Mouse (Mus musculus) MEL (cell line): Measurements from ENCODE around the gene Gm49366. TPM values are rescaled to one million over a fixed set of nuclear protein-coding genes. Genes with fewer than 3 reads are reported as not detected.

Source experiments
- DNase-seq: peaks from one replicate; pipeline ENCODE4 v3.0.0; 2011; ENCODE audit warnings: low read depth, low spot score
- H3K27ac ChIP-seq: 2 replicates; pipeline ENCODE4 v1.5.1; 2012; ENCODE audit warnings: low read depth, mild to moderate bottlenecking, control low read depth, low read length, moderate library complexity; ENCODE audit not compliant: control insufficient read depth
- H3K27me3 ChIP-seq, 2 experiments: fragments of 150-350 bp in 1 of 2; sonication (generic) in 1 of 2; 2 replicates each; pipeline ENCODE4 v1.6.1; 2012; ENCODE audit warnings: low read length in 2 of 2, mild to moderate bottlenecking in 2 of 2, improper control_type of control experiment in 1 of 2, moderate library complexity in 1 of 2; ENCODE audit not compliant: insufficient read depth in 2 of 2, control insufficient read depth in 1 of 2
- H3K36me3 ChIP-seq, 2 experiments: 2 replicates each; pipeline ENCODE4 v1.6.1; 2012 to 2014; ENCODE audit warnings: low read length in 2 of 2, improper control_type of control experiment in 1 of 2, inconsistent platforms in 1 of 2, mild to moderate bottlenecking in 1 of 2; ENCODE audit not compliant: insufficient read depth in 2 of 2, control insufficient read depth in 1 of 2
- H3K4me1 ChIP-seq, 2 experiments: fragments of 150-350 bp in 1 of 2; sonication (generic) in 1 of 2; 2 replicates each; pipeline ENCODE4 v1.6.1; 2012; ENCODE audit warnings: low read length in 2 of 2, improper control_type of control experiment in 1 of 2, mild to moderate bottlenecking in 1 of 2; ENCODE audit not compliant: insufficient read depth in 2 of 2, control insufficient read depth in 1 of 2
- H3K4me3 ChIP-seq, 2 experiments: fragments of 150-350 bp in 1 of 2; sonication (generic) in 1 of 2; 2 replicates each; pipeline ENCODE4 v1.5.1; 2012; ENCODE audit warnings: low read depth in 2 of 2, low read length in 2 of 2, mild to moderate bottlenecking in 2 of 2, moderate library complexity in 2 of 2, control low read depth in 1 of 2, improper control_type of control experiment in 1 of 2; ENCODE audit not compliant: control insufficient read depth in 1 of 2, insufficient read depth in 1 of 2
- H3K79me2 ChIP-seq: 2 replicates; pipeline ENCODE4 v1.6.1; 2012; ENCODE audit warnings: mild to moderate bottlenecking, low read length, moderate library complexity; ENCODE audit not compliant: control insufficient read depth, poor library complexity, insufficient read depth
- H3K9ac ChIP-seq: 2 replicates; pipeline ENCODE4 v1.6.1; 2012; ENCODE audit warnings: low read depth, mild to moderate bottlenecking, control low read depth, low read length, moderate library complexity; ENCODE audit not compliant: control insufficient read depth, poor library complexity, severe bottlenecking
- H3K9me3 ChIP-seq: fragments of 150-350 bp; sonication (generic); replicated peaks from 2 replicates; pipeline ENCODE4 v1.6.1; 2012; ENCODE audit warnings: mild to moderate bottlenecking, low read length, improper control_type of control experiment, moderate library complexity; ENCODE audit not compliant: insufficient read depth
- BHLHE40 ChIP-seq: IDR thresholded peaks from 2 replicates; pipeline ENCODE4 v1.6.1; 2012; ENCODE audit warnings: low read depth, mild to moderate bottlenecking, inconsistent platforms, low read length, improper control_type of control experiment, borderline replicate concordance
- CTCF ChIP-seq, 3 experiments: IDR thresholded peaks in 2 of 3; conservative IDR thresholded peaks in 1 of 3; 2 replicates each; pipeline ENCODE4 v1.5.1; 2011 to 2012; ENCODE audit warnings: low read length in 3 of 3, low read depth in 2 of 3, mild to moderate bottlenecking in 2 of 3, improper control_type of control experiment in 1 of 3, inconsistent platforms in 1 of 3, mixed read lengths in 1 of 3, moderate library complexity in 1 of 3; ENCODE audit not compliant: control insufficient read depth in 1 of 3, insufficient read depth in 1 of 3, poor library complexity in 1 of 3, severe bottlenecking in 1 of 3
- E2F4 ChIP-seq: IDR thresholded peaks from 2 replicates; pipeline ENCODE4 v1.6.1; 2011; ENCODE audit warnings: low read depth, low read length, improper control_type of control experiment, borderline replicate concordance
- ETS1 ChIP-seq: IDR thresholded peaks from 2 replicates; pipeline ENCODE4 v1.6.1; 2012; ENCODE audit warnings: low read depth, mild to moderate bottlenecking, inconsistent platforms, low read length, improper control_type of control experiment, moderate library complexity
- HCFC1 ChIP-seq: IDR thresholded peaks from 2 replicates; pipeline ENCODE4 v1.6.1; 2012; ENCODE audit warnings: low read depth, mild to moderate bottlenecking, inconsistent platforms, low read length, improper control_type of control experiment, moderate library complexity
- JUND ChIP-seq: IDR thresholded peaks from 2 replicates; pipeline ENCODE4 v1.6.1; 2011; ENCODE audit warnings: low read depth, mild to moderate bottlenecking, improper control_type of control experiment, low read length
- KAT2A ChIP-seq: conservative IDR thresholded peaks from 2 replicates; pipeline ENCODE4 v1.6.1; 2012; ENCODE audit warnings: low read depth, low read length, improper control_type of control experiment, inconsistent platforms
- MAFK ChIP-seq: IDR thresholded peaks from 2 replicates; pipeline ENCODE4 v1.6.1; 2011; ENCODE audit warnings: low read depth, mild to moderate bottlenecking, low read length, improper control_type of control experiment, borderline replicate concordance
- MAZ ChIP-seq: IDR thresholded peaks from 2 replicates; pipeline ENCODE4 v1.6.1; 2012; ENCODE audit warnings: low read depth, mild to moderate bottlenecking, inconsistent platforms, low read length, improper control_type of control experiment
- MEF2A ChIP-seq: IDR thresholded peaks from 2 replicates; pipeline ENCODE4 v1.6.1; 2014; ENCODE audit warnings: low read depth, mild to moderate bottlenecking, inconsistent platforms, low read length, improper control_type of control experiment; ENCODE audit not compliant: poor library complexity, insufficient replicate concordance, severe bottlenecking; ENCODE audit errors: extremely low read depth
- MYB ChIP-seq: IDR thresholded peaks from 2 replicates; pipeline ENCODE4 v1.6.1; 2011; ENCODE audit warnings: mild to moderate bottlenecking, low read depth, low read length, improper control_type of control experiment
- MYC ChIP-seq: IDR thresholded peaks from 2 replicates; pipeline ENCODE4 v1.6.1; 2011; ENCODE audit warnings: low read depth, mild to moderate bottlenecking, low read length, improper control_type of control experiment, moderate library complexity
- NELFE ChIP-seq: IDR thresholded peaks from 2 replicates; pipeline ENCODE4 v1.6.1; 2011; ENCODE audit warnings: low read depth, low read length, improper control_type of control experiment
- NRF1 ChIP-seq: IDR thresholded peaks from 2 replicates; pipeline ENCODE4 v1.6.1; 2014; ENCODE audit warnings: low read depth, mild to moderate bottlenecking, inconsistent platforms, low read length, improper control_type of control experiment, moderate library complexity; ENCODE audit not compliant: poor library complexity, insufficient read depth, severe bottlenecking
- POLR2A ChIP-seq, 2 experiments: IDR thresholded peaks; 2 replicates each; pipeline ENCODE4 v1.6.1; 2011 to 2012; ENCODE audit warnings: low read length in 2 of 2, mild to moderate bottlenecking in 2 of 2, control low read depth in 1 of 2, improper control_type of control experiment in 1 of 2, low read depth in 1 of 2, moderate library complexity in 1 of 2; ENCODE audit not compliant: control insufficient read depth in 1 of 2, insufficient read depth in 1 of 2, poor library complexity in 1 of 2
- POLR2AphosphoS2 ChIP-seq: IDR thresholded peaks from 2 replicates; pipeline ENCODE4 v1.6.1; 2011; ENCODE audit warnings: low read length, improper control_type of control experiment
- RAD21 ChIP-seq: IDR thresholded peaks from 2 replicates; pipeline ENCODE4 v1.6.1; 2011; ENCODE audit warnings: mild to moderate bottlenecking, low read depth, low read length, improper control_type of control experiment
- SIN3A ChIP-seq: IDR thresholded peaks from 2 replicates; pipeline ENCODE4 v1.6.1; 2012; ENCODE audit warnings: low read length, improper control_type of control experiment, inconsistent platforms
- SMC3 ChIP-seq: IDR thresholded peaks from 2 replicates; pipeline ENCODE4 v1.6.1; 2011; ENCODE audit warnings: low read depth, low read length, improper control_type of control experiment
- USF2 ChIP-seq, 2 experiments: IDR thresholded peaks; 2 replicates each; pipeline ENCODE4 v1.6.1; 2011 to 2012; ENCODE audit warnings: improper control_type of control experiment in 2 of 2, low read length in 2 of 2, borderline replicate concordance in 1 of 2, inconsistent platforms in 1 of 2, low read depth in 1 of 2, mild to moderate bottlenecking in 1 of 2; ENCODE audit not compliant: insufficient read depth in 1 of 2
- ZC3H11A ChIP-seq: IDR thresholded peaks from 2 replicates; pipeline ENCODE4 v1.6.1; 2012; ENCODE audit warnings: low read depth, mild to moderate bottlenecking, inconsistent platforms, low read length, improper control_type of control experiment
- ZKSCAN1 ChIP-seq: IDR thresholded peaks from 2 replicates; pipeline ENCODE4 v1.6.1; 2012; ENCODE audit warnings: low read depth, mild to moderate bottlenecking, inconsistent platforms, low read length, improper control_type of control experiment, moderate library complexity
- ZMIZ1 ChIP-seq: IDR thresholded peaks from 2 replicates; pipeline ENCODE4 v1.6.1; 2012; ENCODE audit warnings: low read depth, mild to moderate bottlenecking, inconsistent platforms, low read length, improper control_type of control experiment, moderate library complexity
- ZNF384 ChIP-seq: IDR thresholded peaks from 2 replicates; pipeline ENCODE4 v1.6.1; 2012; ENCODE audit warnings: low read depth, mild to moderate bottlenecking, inconsistent platforms, low read length, improper control_type of control experiment
- polyA plus RNA-seq, 2 experiments: library from polyadenylated mRNA; stranded (reverse) in 1 of 2; unstranded in 1 of 2; fragments of >175 nt in 1 of 2; fragments of >200 nt in 1 of 2; gene quantifications; 2 replicates each; pipeline versions ENCODE4 v1.2.1 to v1.2.4; 2012; ENCODE audit warnings: low replicate concordance in 2 of 2, low read depth in 1 of 2; ENCODE audit not compliant: insufficient read length in 2 of 2, insufficient read depth in 1 of 2, missing spikeins in 1 of 2
- total RNA-seq: library from RNA; depleted of rRNA; stranded (reverse); fragments of 300-350 nt; gene quantifications from 2 replicates; pipeline ENCODE4 v1.2.3, GENCODE M21; 2012

Gene Gm49366
- total and polyA plus RNA-seq, 3 experiments = not detected

- no peak overlapping the region for H3K4me3 ChIP-seq
- peaks cover 0 to 2% of the 10 kb centered on the region in 2 experiments; a peak in 1 of 4 replicates for H3K27me3 ChIP-seq
- DNase-seq = no peak
- H3K9me3 ChIP-seq = no peaks in the 10 kb centered on the region
- no peaks in the 10 kb centered on the region for H3K36me3 ChIP-seq
- no peaks in the 10 kb centered on the region for H3K4me1 ChIP-seq
- H3K79me2 ChIP-seq = no peaks in the 10 kb centered on the region
- no peak for TF ChIP-seq JUND
- no peak for TF ChIP-seq SIN3A
- no peak for TF ChIP-seq POLR2A (IDR thresholded peaks at IDR 0.05; ENCODE audit: control insufficient read depth in 1 of 2, insufficient read depth in 1 of 2, low read depth in 1 of 2, low read length in 2 of 2, poor library complexity in 1 of 2)
- TF ChIP-seq HCFC1 = no peak
- no peak for TF ChIP-seq MEF2A
- no peak for TF ChIP-seq POLR2AphosphoS2
- no peak for TF ChIP-seq MAFK
- no peak for TF ChIP-seq ZKSCAN1
- TF ChIP-seq ETS1 = no peak
- no peak for TF ChIP-seq MAZ
- no peak for TF ChIP-seq ZNF384
- no peak for TF ChIP-seq NRF1
- TF ChIP-seq RAD21 = no peak
- TF ChIP-seq MYC = no peak
- TF ChIP-seq ZMIZ1 = no peak
- no peak for TF ChIP-seq USF2 (IDR thresholded peaks at IDR 0.05; ENCODE audit: borderline replicate concordance in 1 of 2, insufficient read depth in 1 of 2, low read depth in 1 of 2, low read length in 2 of 2)
- no peak for TF ChIP-seq BHLHE40
- no peak for TF ChIP-seq E2F4
- TF ChIP-seq KAT2A = no peak
- H3K9ac ChIP-seq = no peak overlapping the region
- no peak overlapping the region for H3K27ac ChIP-seq
These were observed 15.1 kb downstream of the Gm49366 start for GRCm38 (mm10) chr12:84053679-84054391.

DNA sequence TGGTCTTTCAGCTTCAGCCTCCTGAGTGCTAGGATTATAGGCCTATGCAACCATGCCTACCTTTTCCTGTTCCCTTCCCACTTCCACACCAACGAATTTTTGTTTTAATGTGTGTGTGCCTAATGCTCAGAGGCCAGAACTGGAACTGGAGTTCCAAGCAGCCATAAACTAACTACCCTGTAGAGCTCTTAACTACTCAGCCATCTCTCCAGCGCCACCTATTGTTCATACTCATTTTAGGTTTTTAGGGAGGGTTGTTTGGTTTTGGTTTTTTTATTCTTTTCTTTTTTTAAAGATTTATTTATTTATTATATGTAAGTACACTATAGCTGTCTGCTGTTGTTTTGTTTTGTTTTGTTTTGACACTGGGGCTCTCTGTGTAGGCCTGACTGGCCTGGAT, 22.2 kb downstream of the Gm49366 start:
- peak; percentile 79 for DNase-seq
- no peak overlapping the region for H3K27ac ChIP-seq

More for the DNA sequence above, 22.2 kb downstream of the Gm49366 start:
- H3K27me3 ChIP-seq = no peaks in the 10 kb centered on the region
- no peaks in the 10 kb centered on the region for H3K4me1 ChIP-seq
- H3K9ac ChIP-seq = no peak overlapping the region
- no peaks in the 10 kb centered on the region for H3K36me3 ChIP-seq
- H3K9me3 ChIP-seq = no peaks in the 10 kb centered on the region
- TF ChIP-seq MYB (no peak), POLR2A (IDR thresholded peaks at IDR 0.05; ENCODE audit: control insufficient read depth in 1 of 2, insufficient read depth in 1 of 2, low read depth in 1 of 2, low read length in 2 of 2, poor library complexity in 1 of 2) (no peak), RAD21 (peak; percentile 88), ZNF384 (peak; percentile 75), MAZ (peak; percentile 61; the same call in 1 of the 2 replicates), KAT2A (no peak), NELFE (no peak), CTCF (IDR thresholded peaks at IDR 0.05 in 2 of 3, conservative IDR thresholded peaks at IDR 0.05 in 1 of 3; ENCODE audit: control insufficient read depth in 1 of 3, insufficient read depth in 1 of 3, low read depth in 2 of 3, low read length in 3 of 3, poor library complexity in 1 of 3, severe bottlenecking in 1 of 3) (peak; percentile 21 to 82 (median 63)), ZKSCAN1 (peak; percentile 45; the same call in 1 of the 2 replicates), ZC3H11A (peak; percentile 93), SMC3 (peak; percentile 91)
- TF ChIP-seq, all 39 proteins: peak for 7
- H3K79me2 ChIP-seq = no peaks in the 10 kb centered on the region
- H3K4me3 ChIP-seq = no peak overlapping the region
